Mouse (Mus musculus) left cerebral cortex, postnatal 25 days (tissue): ENCODE data around the gene Elfn1. TPM values are rescaled to one million over a fixed set of nuclear protein-coding genes. Genes with fewer than 3 reads are reported as not detected.
"Not testable (repeated sequence)": the region's sequence is repeated elsewhere in the genome, so short reads cannot be mapped to it uniquely, and the experiment has no call there.

Experiments used
- DNase-seq, 2 experiments: peaks; one replicate each; pipeline ENCODE4 v3.0.0; 2022; ENCODE audit warnings: low spot score in 2 of 2, mixed read lengths in 1 of 2
- intact Hi-C: fragments of 180-260 bp; cut with DNase I; formaldehyde crosslinking; loops from one replicate; pipeline ENCODE4 v1.15.1; 2025
- total RNA-seq, 2 experiments: library from RNA; stranded (reverse); gene quantifications; 2 replicates each; pipeline ENCODE4 v1.2.3; 2021

Elfn1 gene
- total RNA-seq, 2 experiments from 2014 or later: 35.0 to 37.6 TPM

DNA sequence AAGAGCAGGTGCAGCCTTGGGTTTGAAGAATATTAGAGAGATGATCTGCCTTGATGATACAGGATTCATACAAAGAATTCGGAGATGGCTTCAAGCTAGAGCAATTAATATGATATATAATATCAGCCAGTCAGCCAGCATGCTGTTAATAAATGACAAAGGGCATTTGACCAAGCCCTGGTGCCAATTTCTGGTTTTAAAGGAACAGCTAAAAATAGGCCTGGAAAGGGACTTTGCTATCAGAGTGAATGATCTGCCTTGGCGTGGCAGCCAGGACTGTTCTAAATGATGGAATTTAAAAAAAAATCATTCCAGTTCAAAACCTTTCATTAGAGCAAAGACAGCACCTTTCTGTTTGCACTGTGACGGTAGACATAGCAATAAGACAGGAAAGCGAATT lies 52.0 kb downstream of the Elfn1 start:
- intact Hi-C loops: no loop called here
- no peak for DNase-seq

DNA sequence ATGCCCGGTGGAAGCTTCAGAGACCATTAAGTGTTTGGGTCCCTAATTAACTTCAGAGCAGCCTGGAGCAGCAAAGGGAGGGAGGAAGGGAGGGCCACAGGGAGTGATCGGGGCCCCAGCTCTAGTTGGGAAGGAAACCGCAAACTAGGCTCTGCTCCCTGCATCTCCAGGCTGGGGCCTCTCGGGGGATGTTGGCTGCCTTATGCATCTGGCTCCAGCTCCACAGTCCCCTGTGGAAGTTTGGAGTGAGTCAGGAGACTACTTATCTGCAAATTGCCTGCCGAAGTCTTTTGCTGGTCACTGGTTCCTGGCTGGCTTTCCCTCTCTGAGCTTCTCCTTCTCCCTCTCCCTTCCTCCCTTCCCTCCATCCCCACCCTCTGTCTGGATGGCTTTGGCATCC lies 56.6 kb downstream of the Elfn1 start:
- DNase-seq: no peak
- intact Hi-C loops: no loop called here

- intact Hi-C loops: no loop called here
These were observed 57.9 kb downstream of the Elfn1 start for GRCm38 (mm10) chr5:139965596-139965995.

GRCm38 (mm10) chr5:139969151-139969948 lies 61.6 kb downstream of the Elfn1 start:
- intact Hi-C loops: no loop called here
- DNase-seq: no peak

More at GRCm38 (mm10) chr5:139965596-139965995, 57.9 kb downstream of the Elfn1 start:
- no peak for DNase-seq

GRCm38 (mm10) chr5:139970186-139970631 lies 62.5 kb downstream of the Elfn1 start:
- intact Hi-C loops: no loop called here

DNA sequence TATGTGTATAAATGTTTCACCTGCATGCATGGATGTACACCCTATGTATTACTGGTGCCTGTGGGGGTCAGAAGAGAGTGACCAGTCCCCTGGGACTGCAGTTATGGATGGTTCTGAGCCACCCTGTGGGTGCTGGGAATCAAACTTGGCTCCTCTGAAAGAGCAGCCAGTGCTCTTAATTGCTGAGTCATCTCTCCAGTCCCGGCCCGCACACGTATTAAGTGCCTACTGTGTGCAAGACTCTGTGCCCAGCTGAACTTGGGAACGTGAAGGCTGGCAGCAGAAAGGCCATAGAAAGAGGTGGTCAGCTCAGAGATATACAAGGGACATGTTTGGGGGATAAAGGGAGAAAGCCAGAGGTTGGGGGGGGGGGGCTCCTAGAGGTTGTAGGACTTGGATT lies 68.8 kb downstream of the Elfn1 start:
- intact Hi-C loops: no loop called here

More at GRCm38 (mm10) chr5:139970186-139970631, 62.5 kb downstream of the Elfn1 start:
- DNase-seq: peak in 1 of 2 experiments; percentile 28

GRCm38 (mm10) chr5:139977476-139977875 lies 69.7 kb downstream of the Elfn1 start:
- intact Hi-C loops: no loop called here
- no peak for DNase-seq

More for the DNA sequence above, 68.8 kb downstream of the Elfn1 start:
- no peak for DNase-seq

DNA sequence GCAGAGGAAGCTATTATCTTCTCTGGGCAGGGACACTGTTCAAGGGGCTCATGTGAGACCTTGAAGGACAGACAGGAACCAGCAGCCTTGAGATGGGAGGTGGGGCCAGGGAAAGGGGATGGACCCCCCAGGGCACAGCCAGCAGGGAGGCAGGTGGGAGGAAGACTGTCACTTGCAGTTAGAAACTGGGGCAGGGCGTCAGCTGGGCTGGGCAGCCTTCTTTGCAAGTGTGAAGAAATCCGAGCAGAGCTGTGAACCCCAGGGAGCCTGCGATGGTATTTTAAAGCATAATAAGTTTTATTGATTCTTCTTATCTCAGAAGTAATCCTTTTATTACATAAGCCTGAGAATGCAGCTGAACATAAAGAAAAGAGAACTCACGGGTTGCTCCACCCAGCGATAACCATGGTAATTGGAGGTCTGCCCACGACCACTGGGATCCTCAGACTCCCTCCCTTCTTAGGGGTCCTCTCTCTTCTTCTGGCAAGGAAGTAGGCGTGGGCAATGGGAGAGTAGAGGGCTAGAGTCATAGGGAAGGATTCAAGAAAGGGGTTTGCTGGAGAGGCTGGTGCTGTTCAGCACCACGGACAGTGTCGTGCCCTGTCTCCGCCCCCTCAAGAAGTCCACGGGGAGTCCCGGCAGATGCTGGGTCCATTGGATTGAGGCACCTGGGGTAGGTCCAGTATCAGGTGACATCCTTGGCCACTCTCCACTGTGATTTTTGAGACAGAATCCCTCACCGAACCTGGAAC lies 71.0 kb downstream of the Elfn1 start:
- peak in 1 of 2 experiments; percentile 45 for DNase-seq
- intact Hi-C loops: no loop called here

DNA sequence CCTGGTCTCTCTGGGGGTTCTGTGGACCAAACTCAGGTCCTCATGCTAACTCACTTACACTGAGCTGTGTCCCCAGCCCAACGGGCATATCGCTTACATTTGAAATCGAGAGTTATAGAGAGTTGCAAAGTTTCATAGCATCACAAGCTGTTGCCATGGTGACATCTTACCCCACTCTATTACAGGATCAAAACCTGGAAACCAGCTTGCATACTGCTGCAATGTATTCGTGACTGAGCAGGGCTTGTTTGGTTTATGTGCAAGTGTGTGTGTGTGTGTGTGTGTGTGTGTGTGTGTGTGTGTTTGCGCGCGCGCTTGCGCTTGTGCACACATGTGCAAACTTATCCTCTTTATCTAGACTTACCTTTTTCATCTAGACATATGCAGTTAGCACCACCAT lies 71.6 kb downstream of the Elfn1 start:
- intact Hi-C loops: no loop called here
- DNase-seq: peak; percentile 52 to 75

- no peak for DNase-seq
- intact Hi-C loops: no loop called here
These were observed 74.2 kb downstream of the Elfn1 start for GRCm38 (mm10) chr5:139981976-139982375.

GRCm38 (mm10) chr5:139985073-139985746 lies 77.5 kb downstream of the Elfn1 start:
- no peak for DNase-seq
- intact Hi-C loops: no loop called here

DNA sequence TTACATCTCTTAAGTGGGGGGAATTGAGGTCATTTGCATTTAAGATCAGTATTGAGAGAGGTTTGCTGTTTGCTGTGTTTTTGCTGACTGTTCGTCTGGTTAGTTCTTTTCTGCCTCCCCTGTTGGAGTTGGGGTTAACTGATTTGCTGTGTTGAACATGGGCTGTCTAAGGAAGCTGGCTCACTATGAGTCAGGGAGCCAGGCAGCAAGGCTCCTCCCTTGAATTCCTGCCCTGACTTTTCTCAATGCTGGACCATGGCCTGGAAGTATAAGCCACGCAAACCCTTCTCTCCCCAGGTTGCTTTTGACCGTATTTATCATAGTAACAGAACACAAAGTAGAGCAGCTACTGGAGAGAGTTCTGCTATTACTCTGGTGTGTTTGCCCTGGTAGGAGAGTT lies 83.8 kb downstream of the Elfn1 start:
- intact Hi-C loops: no loop called here
- DNase-seq: no peak

DNA sequence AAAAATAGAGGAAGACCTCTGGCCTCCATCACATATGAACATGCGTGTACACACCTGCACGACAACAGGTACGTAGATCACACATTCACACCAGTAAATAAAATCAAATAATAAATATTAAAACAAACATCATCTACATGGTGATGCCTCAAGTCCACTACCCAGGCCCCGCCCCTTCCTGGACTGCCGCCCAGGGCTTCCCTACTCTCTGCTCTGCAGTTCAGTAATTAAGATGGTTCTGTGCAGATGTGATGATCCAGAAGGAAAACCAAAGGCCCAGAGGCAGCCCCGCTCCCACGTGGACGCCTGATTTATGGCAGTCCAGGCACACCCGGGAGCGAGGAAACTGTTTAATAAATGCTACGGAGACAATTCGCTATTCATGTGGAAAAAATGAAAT lies 90.6 kb downstream of the Elfn1 start:
- intact Hi-C loops, DNase-seq: not testable (repeated sequence)

DNA sequence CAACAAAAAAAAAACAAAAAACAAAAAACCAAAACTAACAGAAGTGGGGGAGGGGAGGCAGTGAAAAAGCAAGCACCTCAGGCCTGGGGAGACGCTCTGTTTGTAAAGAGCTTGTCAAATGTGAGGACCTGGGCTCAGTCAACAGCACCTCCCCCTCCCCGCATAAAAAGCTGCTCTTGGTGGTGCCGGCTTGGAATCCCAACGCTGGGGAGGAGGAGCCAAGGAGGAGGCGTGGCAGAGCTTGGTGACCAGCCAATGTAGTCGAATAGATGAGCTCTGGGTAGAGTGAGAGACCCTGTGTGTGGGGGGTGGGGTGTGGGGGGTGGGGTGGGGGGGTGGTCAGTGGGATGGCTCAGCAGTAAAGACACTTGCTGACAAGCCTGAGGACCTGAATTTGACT lies 91.2 kb downstream of the Elfn1 start:
- DNase-seq: no peak
- intact Hi-C loops: no loop called here

DNA sequence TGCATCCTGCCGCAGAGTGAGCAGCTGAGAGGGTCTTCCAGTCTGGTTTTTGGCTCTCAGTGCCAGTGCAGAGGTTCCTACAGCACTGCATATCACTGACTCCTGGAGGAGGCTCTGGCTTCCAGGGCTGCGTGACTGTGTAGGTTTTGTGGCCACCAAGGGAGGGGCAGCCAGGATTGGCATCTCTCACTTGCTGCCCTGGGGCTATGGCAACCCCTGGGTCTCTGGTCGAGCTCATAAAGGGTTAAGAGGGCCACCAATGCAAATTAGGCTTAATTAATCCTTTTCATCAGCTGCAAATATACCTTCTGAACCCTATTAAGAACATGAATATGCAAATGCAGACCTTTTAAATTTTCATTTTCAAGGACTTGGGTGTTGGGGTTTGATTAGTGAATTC lies 94.8 kb downstream of the Elfn1 start:
- no peak for DNase-seq

DNA sequence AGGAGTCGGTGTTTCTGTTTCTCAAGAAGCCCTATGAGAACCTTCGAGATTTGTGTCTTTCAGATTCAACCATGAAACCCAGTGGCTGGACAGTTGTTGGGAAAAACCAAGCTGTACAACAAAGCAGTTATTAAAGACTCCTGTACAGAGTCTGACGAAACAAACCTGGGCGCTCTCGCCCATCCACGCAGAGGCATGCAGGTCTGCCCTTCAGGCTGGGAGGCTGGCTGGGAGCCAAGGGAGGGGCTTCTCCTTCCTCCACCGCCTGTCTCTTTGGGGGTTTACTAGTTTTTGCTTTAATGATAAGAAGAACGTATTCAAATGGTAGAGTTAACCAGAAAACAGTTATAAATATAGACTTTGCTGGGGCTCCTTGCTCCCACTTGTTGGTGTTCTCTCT lies 99.1 kb downstream of the Elfn1 start:
- intact Hi-C loops: no loop called here
- no peak for DNase-seq

More for the DNA sequence above, 94.8 kb downstream of the Elfn1 start:
- intact Hi-C loops: no loop called here

DNA sequence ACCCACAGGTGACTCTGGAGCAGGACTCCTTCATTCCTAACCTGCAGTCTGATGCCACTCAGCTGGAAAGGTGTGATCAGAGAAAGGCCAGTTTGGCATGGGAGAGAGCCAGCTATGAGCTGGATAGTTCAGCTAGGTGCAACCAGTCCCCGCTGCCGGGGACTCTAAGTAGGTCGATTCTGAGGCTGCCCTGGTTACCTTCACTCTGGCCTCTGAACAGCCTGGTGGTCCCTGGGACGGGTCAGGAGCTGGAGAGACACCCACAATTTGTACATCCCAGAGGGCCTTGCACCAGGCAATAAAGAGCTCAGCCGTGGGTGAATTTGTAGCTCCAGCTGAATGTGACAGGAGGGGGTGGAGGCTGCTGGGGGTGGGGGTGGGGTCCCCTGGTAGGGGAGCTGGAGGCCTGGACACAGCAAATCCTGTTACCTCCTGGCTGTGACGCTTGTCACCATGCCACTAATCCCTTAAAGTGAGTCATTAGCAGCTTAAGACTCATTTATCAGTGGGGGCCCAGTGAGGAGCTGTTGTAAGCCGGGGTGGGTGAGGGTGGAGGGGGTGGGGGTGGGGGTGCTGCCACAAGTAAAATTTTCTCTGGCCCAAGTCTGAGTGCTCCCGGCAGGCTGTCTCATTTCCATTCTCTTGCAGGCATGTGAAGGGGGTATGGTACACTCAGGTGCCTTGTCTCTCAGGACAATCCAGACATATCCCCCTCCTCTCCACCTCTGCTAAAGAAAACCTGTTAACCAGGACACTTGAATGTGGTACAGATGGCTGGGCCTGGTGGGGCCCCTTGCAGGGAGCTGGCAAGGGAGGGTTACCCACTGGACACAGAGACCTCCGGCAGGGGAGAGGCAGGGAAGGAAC lies 100.1 kb downstream of the Elfn1 start:
- intact Hi-C loops: no loop called here
- DNase-seq: no peak

DNA sequence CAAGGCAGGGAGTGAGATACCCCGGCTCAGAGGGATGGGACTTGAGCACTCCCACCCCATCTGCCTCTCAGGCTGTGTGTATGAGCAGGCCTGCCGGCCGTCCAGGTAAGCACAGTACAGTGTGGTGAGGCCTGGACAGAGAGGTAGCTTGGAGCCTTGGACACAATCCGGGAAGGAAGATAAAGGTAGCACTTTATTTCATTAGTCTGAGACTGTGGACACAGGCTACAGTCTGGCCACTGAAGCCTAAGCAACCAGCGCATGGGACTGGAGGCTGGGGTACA lies 100.7 kb downstream of the Elfn1 start:
- no peak for DNase-seq
- intact Hi-C loops: no loop called here

- intact Hi-C loops: no loop called here
- no peak for DNase-seq
These were observed 101.4 kb downstream of the Elfn1 start for GRCm38 (mm10) chr5:140009083-140009655.
